Mouse (Mus musculus): ENCODE results near the gene Npdc1.

GRCm38 (mm10) chr2:25350701-25351100 is 48.5 kb upstream of the Npdc1 start:
- TF ChIP-seq CTCF (IDR thresholded peaks at IDR 0.05; ENCODE audit: low read depth, low read length) = no peak
- TF ChIP-seq EP300 (IDR thresholded peaks at IDR 0.05; ENCODE audit: insufficient read depth, low read depth, low read length) = no peak
